Mouse (Mus musculus) intestine, embryonic 16.5 days (tissue): ENCODE results near the gene Tubd1. TPM values are rescaled to one million over a fixed set of nuclear protein-coding genes. Genes with fewer than 3 reads are reported as not detected.

Experiments
- ATAC-seq: fragments of 200-750 bp; cut with Nextera tagmentation; 2 replicates; pipeline ENCODE4 v1.8.0; 2017; ENCODE audit warnings: moderate TSS enrichment, moderate library complexity
- H3K27ac ChIP-seq: fragments of 300-500 bp; sonication (generic); 2 replicates; pipeline ENCODE4 v1.5.1; 2014; ENCODE audit warnings: mild to moderate bottlenecking, low read length
- H3K27me3 ChIP-seq: fragments of 300-500 bp; sonication (generic); replicated peaks from 2 replicates; pipeline ENCODE4 v1.6.1; 2014; ENCODE audit warnings: low read length, control low read depth, mixed read lengths; ENCODE audit not compliant: control insufficient read depth, insufficient read depth
- H3K36me3 ChIP-seq: fragments of 300-500 bp; sonication (generic); 2 replicates; pipeline ENCODE4 v1.6.1; 2014; ENCODE audit warnings: low read length, control low read depth; ENCODE audit not compliant: control insufficient read depth, insufficient read depth
- H3K4me1 ChIP-seq: fragments of 300-500 bp; sonication (generic); 2 replicates; pipeline ENCODE4 v1.6.1; 2014; ENCODE audit warnings: low read length, control low read depth, mixed read lengths; ENCODE audit not compliant: control insufficient read depth, insufficient read depth
- H3K4me2 ChIP-seq: fragments of 300-500 bp; sonication (generic); 2 replicates; pipeline ENCODE4 v1.6.1; 2014; ENCODE audit warnings: low read depth, low read length, control low read depth
- H3K4me3 ChIP-seq: fragments of 300-500 bp; sonication (generic); 2 replicates; pipeline ENCODE4 v1.5.1; 2014; ENCODE audit warnings: mild to moderate bottlenecking, low read length
- H3K9ac ChIP-seq: fragments of 300-500 bp; sonication (generic); 2 replicates; pipeline ENCODE4 v1.6.1; 2014; ENCODE audit warnings: low read depth, low read length
- H3K9me3 ChIP-seq: fragments of 300-500 bp; sonication (generic); 2 replicates; pipeline ENCODE4 v1.6.1; 2016; ENCODE audit warnings: low read length, control low read depth; ENCODE audit not compliant: control insufficient read depth
- WGBS: fragments of 180-500 bp; shearing (Covaris S2); extraction: QIAGEN DNeasy Blood & Tissue Kit; methylation state at CpG from one replicate; pipeline ENCODE4 v1.1.7; 2014; 5-methylcytosine and 5-hydroxymethylcytosine counted together
- polyA plus RNA-seq: library from polyadenylated mRNA; unstranded; fragments of >200 nt; fragmentation: Nextera tagmentation; extraction: Ambion mirVana; gene quantifications from 2 replicates; pipeline ENCODE4 v1.2.1, GENCODE M21; 2015

Gene Tubd1
- 9.3 and 11.4 TPM in 2 replicates for polyA plus RNA-seq

GRCm38 (mm10) chr11:86544639-86545299 lies at the start of gene Tubd1, which contains the start of gene Rps6kb1:
Gene Tubd1, plus strand, starts transcription at chr11:86544991.
Gene Rps6kb1, minus strand, starts transcription at chr11:86544805.
- Histone ChIP-seq H3K27ac (peak within 1 kb of the TSS; percentile 90), H3K4me3 (peak within 1 kb of the TSS; percentile 82), H3K9ac (peak within 1 kb of the TSS; percentile 99), H3K4me1 (peaks cover 13% of the 10 kb centered on the region), H3K36me3 (no peaks in the 10 kb centered on the region), H3K9me3 (no peaks in the 10 kb centered on the region), H3K4me2 (peak within 1 kb of the TSS; percentile 73), H3K27me3 (no peaks in the 10 kb centered on the region)
- ATAC-seq = peak; percentile 99
- WGBS = under 1% methylated on average over 43 of the region's 43 CpGs

- H3K36me3 ChIP-seq = peaks cover 3% of the 10 kb centered on the region; the same call in 1 of the 2 replicates
- no peaks in the 10 kb centered on the region for H3K4me1 ChIP-seq
- H3K4me3 ChIP-seq = no peak overlapping the region
- H3K4me2 ChIP-seq = no peak overlapping the region
- no peak for ATAC-seq
- H3K9me3 ChIP-seq = no peaks in the 10 kb centered on the region
- H3K9ac ChIP-seq = no peak overlapping the region
- WGBS = 93% methylated on average over 1 of the region's 1 CpGs
- no peak overlapping the region for H3K27ac ChIP-seq
- H3K27me3 ChIP-seq = no peaks in the 10 kb centered on the region
These were observed 47.4 kb upstream of the Tubd1 start for GRCm38 (mm10) chr11:86497356-86497755.

- Histone ChIP-seq H3K9me3 (no peaks in the 10 kb centered on the region), H3K9ac (no peak overlapping the region), H3K4me2 (no peak overlapping the region), H3K4me3 (no peak overlapping the region), H3K4me1 (no peaks in the 10 kb centered on the region), H3K27me3 (no peaks in the 10 kb centered on the region), H3K27ac (no peak overlapping the region), H3K36me3 (peaks cover 3% of the 10 kb centered on the region; the same call in 1 of the 2 replicates)
- ATAC-seq = no peak
- WGBS = 81% methylated on average over 3 of the region's 3 CpGs
These were observed 46.9 kb upstream of the Tubd1 start for GRCm38 (mm10) chr11:86497908-86498307.

GRCm38 (mm10) chr11:86500795-86501194 lies 44.0 kb upstream of the Tubd1 start:
- no peak overlapping the region for H3K4me3 ChIP-seq
- ATAC-seq = no peak
- H3K36me3 ChIP-seq = peaks cover 6% of the 10 kb centered on the region; the same call in 1 of the 2 replicates
- no peak overlapping the region for H3K9ac ChIP-seq
- no peaks in the 10 kb centered on the region for H3K4me1 ChIP-seq
- H3K27ac ChIP-seq = no peak overlapping the region
- H3K4me2 ChIP-seq = no peak overlapping the region
- H3K9me3 ChIP-seq = no peaks in the 10 kb centered on the region
- 71% methylated on average over 1 of the region's 1 CpGs for WGBS
- H3K27me3 ChIP-seq = no peaks in the 10 kb centered on the region

GRCm38 (mm10) chr11:86503121-86503520 lies 41.7 kb upstream of the Tubd1 start:
- H3K4me1 ChIP-seq = no peaks in the 10 kb centered on the region
- H3K4me2 ChIP-seq = no peak overlapping the region
- H3K9me3 ChIP-seq = no peaks in the 10 kb centered on the region
- ATAC-seq = no peak
- no peak overlapping the region for H3K4me3 ChIP-seq
- H3K9ac ChIP-seq = no peak overlapping the region
- no peak overlapping the region for H3K27ac ChIP-seq
- no peaks in the 10 kb centered on the region for H3K27me3 ChIP-seq
- H3K36me3 ChIP-seq = peaks cover 11% of the 10 kb centered on the region
- 92% methylated on average over 2 of the region's 2 CpGs for WGBS

- WGBS = 64% methylated on average over 2 of the region's 2 CpGs
- Histone ChIP-seq H3K27me3 (no peaks in the 10 kb centered on the region), H3K4me2 (no peak overlapping the region), H3K9ac (no peak overlapping the region), H3K9me3 (no peaks in the 10 kb centered on the region), H3K4me1 (no peaks in the 10 kb centered on the region), H3K4me3 (no peak overlapping the region), H3K27ac (no peak overlapping the region), H3K36me3 (peaks cover 16% of the 10 kb centered on the region)
- ATAC-seq = no peak
These were observed 37.5 kb upstream of the Tubd1 start for GRCm38 (mm10) chr11:86507334-86507733.

GRCm38 (mm10) chr11:86507991-86508390 lies 36.8 kb upstream of the Tubd1 start:
- ATAC-seq = no peak
- 84% methylated on average over 2 of the region's 2 CpGs for WGBS
- no peak overlapping the region for H3K4me3 ChIP-seq
- H3K36me3 ChIP-seq = peaks cover 16% of the 10 kb centered on the region
- H3K4me1 ChIP-seq = no peaks in the 10 kb centered on the region
- H3K9me3 ChIP-seq = no peaks in the 10 kb centered on the region
- H3K9ac ChIP-seq = no peak overlapping the region
- no peaks in the 10 kb centered on the region for H3K27me3 ChIP-seq
- no peak overlapping the region for H3K27ac ChIP-seq
- no peak overlapping the region for H3K4me2 ChIP-seq

- Histone ChIP-seq H3K27me3 (no peaks in the 10 kb centered on the region), H3K4me1 (no peaks in the 10 kb centered on the region), H3K27ac (no peak overlapping the region), H3K36me3 (peaks cover 14% of the 10 kb centered on the region), H3K9ac (no peak overlapping the region), H3K4me2 (no peak overlapping the region), H3K9me3 (no peaks in the 10 kb centered on the region), H3K4me3 (no peak overlapping the region)
- 81% methylated on average over 3 of the region's 3 CpGs for WGBS
- no peak for ATAC-seq
These were observed 28.2 kb upstream of the Tubd1 start for GRCm38 (mm10) chr11:86516620-86517019.

- H3K4me2 ChIP-seq = no peak overlapping the region
- no peak for ATAC-seq
- no peak overlapping the region for H3K27ac ChIP-seq
- H3K9ac ChIP-seq = no peak overlapping the region
- H3K27me3 ChIP-seq = no peaks in the 10 kb centered on the region
- no peaks in the 10 kb centered on the region for H3K9me3 ChIP-seq
- H3K4me1 ChIP-seq = no peaks in the 10 kb centered on the region
- H3K36me3 ChIP-seq = peaks cover 15% of the 10 kb centered on the region
- no peak overlapping the region for H3K4me3 ChIP-seq
- WGBS = 93% methylated on average over 3 of the region's 3 CpGs
These were observed 27.6 kb upstream of the Tubd1 start for GRCm38 (mm10) chr11:86517229-86517628.

- H3K36me3 ChIP-seq = peaks cover 18% of the 10 kb centered on the region
- no peak overlapping the region for H3K4me2 ChIP-seq
- ATAC-seq = no peak
- WGBS = 87% methylated on average over 7 of the region's 7 CpGs
- no peaks in the 10 kb centered on the region for H3K27me3 ChIP-seq
- H3K9ac ChIP-seq = no peak overlapping the region
- no peak overlapping the region for H3K27ac ChIP-seq
- no peak overlapping the region for H3K4me3 ChIP-seq
- H3K9me3 ChIP-seq = no peaks in the 10 kb centered on the region
- no peaks in the 10 kb centered on the region for H3K4me1 ChIP-seq
These were observed 25.0 kb upstream of the Tubd1 start for GRCm38 (mm10) chr11:86519751-86520150.
